Mouse (Mus musculus): ENCODE measurements around the gene Tcf20. TPM values are rescaled to one million over a fixed set of nuclear protein-coding genes. Genes with fewer than 3 reads are reported as not detected.

Gene Tcf20
- total RNA-seq, 2 experiments from 2014 or later, result 231 to 245 TPM

DNA sequence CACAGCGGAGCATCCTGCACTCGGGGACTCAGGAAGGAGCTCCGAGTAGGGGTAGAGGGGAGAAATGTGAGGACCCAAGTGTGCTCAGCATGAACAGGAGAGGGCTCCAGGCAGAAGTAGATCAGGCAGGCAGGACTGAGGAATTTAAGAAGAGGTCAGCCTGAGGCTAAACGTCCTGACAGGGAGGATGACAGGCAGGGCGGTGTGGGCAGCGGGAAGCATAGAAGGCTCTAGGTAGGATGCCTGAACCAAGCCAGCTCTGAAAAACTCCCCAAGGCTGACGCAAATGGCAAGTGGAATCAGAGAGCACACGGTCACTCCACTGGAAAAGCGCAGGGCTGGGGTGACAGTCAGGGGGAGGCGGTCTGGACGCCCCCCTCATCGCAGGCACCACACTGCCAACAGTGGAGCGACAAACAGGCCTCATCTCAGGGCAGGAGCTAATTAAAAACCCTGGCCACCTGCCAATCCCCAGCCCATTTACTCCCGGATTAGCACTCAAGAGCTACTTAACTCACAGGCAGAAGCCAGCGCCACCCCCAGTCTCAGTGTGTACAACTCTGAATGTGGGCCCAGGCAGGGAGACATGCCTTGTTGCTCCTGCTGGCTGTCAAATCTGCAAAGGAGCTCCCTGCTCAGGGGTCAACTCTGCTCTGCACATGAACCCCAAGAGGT, 23.5 kb upstream of the Tcf20 start:
- Histone ChIP-seq H3K27ac (no peak overlapping the region), H3K4me3 (no peak overlapping the region)
- DNase-seq (ENCODE audit: extremely low spot score in 1 of 2, low spot score in 2 of 2), result peak; percentile 74 to 79
- intact Hi-C loops (cut with DNase I), result no loop called here
- TF ChIP-seq CTCF (IDR thresholded peaks at IDR 0.05), result peak; percentile 7; the same call in 1 of the 2 replicates

DNA sequence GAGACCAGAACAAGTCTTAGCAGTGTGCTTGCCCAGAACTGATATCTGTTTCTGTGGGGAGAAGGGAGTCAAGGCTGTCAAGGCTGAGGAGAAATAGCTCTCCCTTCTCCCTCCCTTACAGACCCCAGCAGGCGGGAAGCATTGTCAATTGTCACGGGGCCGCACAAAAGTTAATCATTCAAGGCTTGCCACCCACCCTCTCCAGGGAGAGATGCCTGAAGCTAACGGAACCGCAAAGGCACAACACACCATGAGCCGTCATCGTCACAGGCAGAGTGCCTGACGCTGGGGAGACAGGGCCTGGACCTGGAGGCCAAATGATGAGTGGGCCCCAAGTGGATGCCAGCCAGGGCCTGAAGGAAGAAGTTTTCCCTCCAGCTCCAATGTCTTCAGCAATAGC, 22.8 kb upstream of the Tcf20 start:
- H3K27ac ChIP-seq, result no peak overlapping the region
- DNase-seq (ENCODE audit: extremely low spot score in 1 of 2, low spot score in 2 of 2), result no peak
- no peak for TF ChIP-seq CTCF (IDR thresholded peaks at IDR 0.05)
- intact Hi-C loops (cut with DNase I), result no loop called here
- no peak overlapping the region for H3K4me3 ChIP-seq

DNA sequence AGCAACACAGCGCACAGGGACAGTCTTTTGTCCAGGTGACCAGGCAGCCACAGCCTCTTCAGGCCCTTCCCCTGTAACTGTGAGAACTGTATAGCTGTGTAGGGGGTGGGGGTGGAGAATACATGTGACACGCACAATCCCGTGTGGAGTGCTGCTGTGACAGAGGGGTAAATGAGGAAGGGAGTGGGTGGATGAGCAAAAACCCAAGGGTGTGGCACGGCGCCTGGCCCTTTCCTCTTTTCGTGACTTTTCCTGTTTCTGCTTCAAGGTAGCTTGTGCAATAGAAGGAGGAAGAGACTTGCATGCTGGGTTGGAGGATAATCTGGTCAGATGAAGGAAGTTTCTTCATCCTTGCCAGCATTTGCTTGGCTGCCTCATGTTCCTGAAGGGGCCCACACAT, 21.9 kb upstream of the Tcf20 start:
- DNase-seq (ENCODE audit: extremely low spot score in 1 of 2, low spot score in 2 of 2), result no peak
- H3K4me3 ChIP-seq, result no peak overlapping the region
- intact Hi-C loops (cut with DNase I), result no loop called here
- no peak overlapping the region for H3K27ac ChIP-seq
- no peak for TF ChIP-seq CTCF (IDR thresholded peaks at IDR 0.05)

DNA sequence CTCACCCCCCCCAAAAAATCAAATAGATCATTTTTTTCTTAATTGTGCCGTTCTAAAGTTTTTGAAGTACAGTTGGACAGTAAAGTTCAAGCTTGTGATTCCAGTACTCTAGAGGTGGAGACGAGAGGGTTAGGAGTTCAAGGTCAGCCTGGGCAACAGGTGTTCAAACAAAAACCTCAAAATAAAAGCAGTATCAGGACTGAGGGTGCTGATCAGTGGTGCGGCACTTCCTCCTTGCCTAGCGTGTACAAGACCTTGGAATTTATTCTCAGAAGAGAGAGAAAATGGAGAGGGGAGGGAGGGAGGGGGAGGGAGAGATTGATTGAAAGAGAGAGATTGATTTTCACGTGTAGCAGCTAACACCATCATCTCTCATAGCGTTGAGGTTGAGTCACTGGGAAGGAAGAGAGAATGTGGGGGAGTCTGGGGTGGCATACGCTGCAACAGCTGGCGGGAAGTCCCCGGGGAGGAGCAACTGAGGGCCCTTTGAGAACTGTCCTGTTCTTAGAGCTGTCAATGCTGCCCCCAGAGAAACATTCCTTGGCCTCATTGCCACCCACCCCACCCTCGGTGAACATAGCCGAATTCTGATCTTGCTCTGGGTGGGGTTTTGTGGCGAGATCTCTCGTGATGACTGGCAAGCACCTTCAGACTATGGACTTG, 21.2 kb upstream of the Tcf20 start:
- Histone ChIP-seq H3K27ac (no peak overlapping the region), H3K4me3 (no peak overlapping the region)
- DNase-seq (ENCODE audit: extremely low spot score in 1 of 2, low spot score in 2 of 2), result no peak
- intact Hi-C loops (cut with DNase I), result no loop called here
- no peak for TF ChIP-seq CTCF (IDR thresholded peaks at IDR 0.05)

DNA sequence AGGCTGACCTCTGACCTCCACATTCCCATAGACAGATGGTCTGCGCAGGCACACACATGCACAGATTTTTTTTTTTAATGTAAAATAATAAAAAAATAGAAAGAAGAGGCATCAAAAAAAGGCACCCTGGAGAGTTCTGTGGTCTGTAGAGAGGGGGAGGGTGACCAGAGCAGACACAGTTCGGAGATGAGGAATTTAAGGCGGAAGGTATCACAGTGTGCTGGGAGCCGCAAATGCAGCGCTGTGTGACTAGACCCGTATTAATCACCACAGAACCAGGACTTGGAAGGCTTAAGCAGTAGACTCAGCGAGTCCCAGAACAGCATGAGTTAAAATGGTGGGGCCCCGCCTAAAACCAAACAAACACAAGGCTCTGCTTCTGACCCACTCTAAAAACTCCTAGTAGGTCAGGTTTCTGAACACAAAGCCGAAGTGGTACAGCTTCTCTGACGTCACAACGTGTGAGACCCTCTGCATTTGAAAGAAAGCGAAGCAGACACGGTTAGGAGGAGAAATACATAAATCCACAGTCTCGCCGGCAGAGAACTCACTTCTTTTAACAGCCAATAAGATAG, 19.8 kb upstream of the Tcf20 start:
- H3K4me3 ChIP-seq, result no peak overlapping the region
- intact Hi-C loops (cut with DNase I), result no loop called here
- TF ChIP-seq CTCF (IDR thresholded peaks at IDR 0.05), result no peak
- no peak for DNase-seq (ENCODE audit: extremely low spot score in 1 of 2, low spot score in 2 of 2)
- H3K27ac ChIP-seq, result no peak overlapping the region

DNA sequence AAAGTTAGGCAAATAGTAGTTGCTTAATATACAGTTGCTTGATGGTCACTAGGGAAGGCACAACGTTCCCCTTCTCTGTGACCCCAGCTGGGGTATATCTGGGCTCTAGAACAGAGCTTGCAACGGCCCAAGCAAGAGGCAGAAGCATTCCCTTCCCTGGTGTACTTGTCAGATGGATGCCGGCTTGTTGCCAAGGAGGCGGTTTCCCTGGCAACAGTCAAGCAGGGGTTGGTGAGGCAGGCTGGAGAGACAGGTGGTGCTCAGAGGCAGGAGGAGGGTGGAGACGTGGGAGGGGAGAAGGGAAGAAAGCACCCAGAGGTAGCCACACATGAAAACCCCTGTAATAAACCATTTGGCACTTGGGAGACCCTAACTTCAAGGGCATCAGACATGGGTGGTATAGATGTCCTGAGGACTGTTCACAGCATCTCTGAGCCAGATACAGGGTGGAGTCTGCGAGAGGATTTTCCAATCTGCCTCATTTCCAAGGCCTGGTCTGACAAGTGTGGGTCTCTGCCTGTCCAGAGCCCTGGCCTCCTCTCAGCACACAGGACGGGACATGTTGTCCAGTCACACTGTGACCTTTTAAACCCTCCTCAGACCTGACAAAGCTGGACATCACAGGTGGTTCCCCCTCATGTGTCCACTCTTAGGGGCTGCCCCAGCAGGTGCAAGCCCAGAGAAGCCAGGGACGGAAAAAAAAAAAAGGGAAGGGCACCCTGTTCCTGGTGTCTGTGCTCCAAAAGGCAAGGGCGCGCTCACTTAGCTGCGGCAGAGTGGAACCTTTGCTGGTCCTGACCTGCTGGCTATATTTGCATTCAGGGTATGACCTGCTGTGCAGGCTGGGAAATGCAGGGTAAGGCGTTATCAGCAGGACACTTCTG, 15.2 kb upstream of the Tcf20 start:
- intact Hi-C loops (cut with DNase I), result no loop called here
- peak; percentile 87 to 90 for DNase-seq (ENCODE audit: extremely low spot score in 1 of 2, low spot score in 2 of 2)
- TF ChIP-seq CTCF (IDR thresholded peaks at IDR 0.05), result no peak
- Histone ChIP-seq H3K4me3 (no peak overlapping the region), H3K27ac (peak overlapping the region; percentile 70)

DNA sequence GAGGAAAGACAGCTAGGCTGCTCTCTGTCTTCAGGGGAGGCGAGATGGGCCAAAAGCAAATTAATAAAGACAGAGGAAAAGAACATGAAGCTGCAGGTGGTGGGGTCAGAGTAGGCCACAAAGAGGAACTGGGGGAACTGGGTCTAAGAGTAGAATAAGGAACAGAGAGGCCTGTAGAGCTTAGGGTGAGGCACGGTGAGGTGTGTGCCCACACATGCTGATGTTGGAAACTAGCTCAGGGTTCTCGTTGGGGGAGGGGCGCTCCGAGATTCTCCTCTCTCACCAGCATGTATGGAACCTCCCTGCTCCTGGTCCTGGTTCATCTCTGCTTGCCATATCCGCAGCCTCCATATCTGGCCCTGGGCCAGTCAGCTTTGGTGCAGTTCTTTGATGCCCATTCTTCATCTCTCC, 11.1 kb upstream of the Tcf20 start:
- DNase-seq (ENCODE audit: extremely low spot score in 1 of 2, low spot score in 2 of 2), result no peak
- H3K27ac ChIP-seq, result no peak overlapping the region
- intact Hi-C loops (cut with DNase I), result no loop called here
- no peak overlapping the region for H3K4me3 ChIP-seq
- TF ChIP-seq CTCF (IDR thresholded peaks at IDR 0.05), result no peak

DNA sequence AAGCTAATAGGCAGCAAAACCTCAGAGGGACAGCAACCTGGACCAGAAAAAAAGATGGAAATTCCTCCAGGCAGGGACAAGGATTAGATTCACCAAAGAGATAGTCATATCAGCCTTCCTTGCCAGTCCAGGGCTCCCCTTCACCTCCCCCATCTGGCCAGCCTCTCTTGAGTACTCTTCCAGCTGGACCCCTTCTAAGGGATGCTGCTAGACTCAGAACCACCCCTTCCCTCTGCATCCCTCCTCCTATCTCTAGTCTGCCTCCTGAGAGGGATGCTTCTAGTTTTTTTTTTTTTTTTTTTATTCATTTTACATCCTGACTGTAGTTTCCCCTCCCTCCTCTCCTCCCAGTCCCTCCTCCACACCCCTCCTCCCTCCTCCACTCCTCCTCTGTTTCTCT, 8.8 kb upstream of the Tcf20 start:
- no peak for DNase-seq (ENCODE audit: extremely low spot score in 1 of 2, low spot score in 2 of 2)
- TF ChIP-seq CTCF (IDR thresholded peaks at IDR 0.05), result no peak
- intact Hi-C loops (cut with DNase I), result no loop called here
- Histone ChIP-seq H3K27ac (no peak overlapping the region; the same call in 1 of the 2 replicates), H3K4me3 (no peak overlapping the region)

DNA sequence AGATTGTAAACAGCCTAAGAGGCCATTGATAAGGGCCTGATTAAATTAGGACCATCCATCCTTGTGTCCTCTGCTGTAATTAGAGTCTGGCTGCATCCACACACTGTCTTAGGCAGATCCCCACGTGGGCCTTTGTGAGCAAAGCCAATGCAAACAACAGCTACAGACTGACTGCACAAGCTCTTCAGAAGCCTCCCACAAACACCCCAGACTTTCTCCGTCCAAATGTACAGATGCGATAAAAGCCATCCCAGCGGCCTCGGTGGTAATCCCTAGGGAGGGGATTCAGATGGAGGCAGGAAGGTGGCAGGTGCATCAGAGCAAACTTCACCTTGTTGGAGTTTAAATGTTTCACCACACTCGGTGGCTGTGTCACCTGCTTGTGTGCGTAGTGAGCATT, 7.6 kb upstream of the Tcf20 start:
- no peak for DNase-seq (ENCODE audit: extremely low spot score in 1 of 2, low spot score in 2 of 2)
- H3K27ac ChIP-seq, result peak overlapping the region; percentile 20; the same call in 1 of the 2 replicates
- intact Hi-C loops (cut with DNase I), result no loop called here
- no peak overlapping the region for H3K4me3 ChIP-seq
- no peak for TF ChIP-seq CTCF (IDR thresholded peaks at IDR 0.05)

DNA sequence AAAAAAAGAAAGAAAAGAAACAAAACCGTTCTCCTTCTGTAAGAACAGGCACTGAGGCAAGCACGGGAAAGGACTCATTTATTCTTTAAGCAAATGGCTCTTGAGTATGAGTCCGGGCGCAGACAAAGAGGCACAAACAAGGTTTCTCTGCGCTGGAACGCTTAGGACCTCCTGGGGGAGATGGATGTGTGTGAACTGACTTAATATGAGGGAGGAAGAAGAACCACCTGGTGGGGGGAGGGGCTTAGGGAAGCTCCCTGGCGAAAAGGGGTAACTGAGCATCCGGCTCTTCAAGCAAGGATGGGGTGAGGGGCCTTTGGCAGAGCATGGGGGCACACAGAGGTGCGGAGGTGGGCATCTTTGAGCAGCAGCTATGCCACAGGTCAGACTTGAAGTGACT, 5.2 kb upstream of the Tcf20 start:
- no peak overlapping the region for H3K27ac ChIP-seq
- no peak for TF ChIP-seq CTCF (IDR thresholded peaks at IDR 0.05)
- no peak overlapping the region for H3K4me3 ChIP-seq
- intact Hi-C loops (cut with DNase I), result no loop called here
- no peak for DNase-seq (ENCODE audit: extremely low spot score in 1 of 2, low spot score in 2 of 2)

DNA sequence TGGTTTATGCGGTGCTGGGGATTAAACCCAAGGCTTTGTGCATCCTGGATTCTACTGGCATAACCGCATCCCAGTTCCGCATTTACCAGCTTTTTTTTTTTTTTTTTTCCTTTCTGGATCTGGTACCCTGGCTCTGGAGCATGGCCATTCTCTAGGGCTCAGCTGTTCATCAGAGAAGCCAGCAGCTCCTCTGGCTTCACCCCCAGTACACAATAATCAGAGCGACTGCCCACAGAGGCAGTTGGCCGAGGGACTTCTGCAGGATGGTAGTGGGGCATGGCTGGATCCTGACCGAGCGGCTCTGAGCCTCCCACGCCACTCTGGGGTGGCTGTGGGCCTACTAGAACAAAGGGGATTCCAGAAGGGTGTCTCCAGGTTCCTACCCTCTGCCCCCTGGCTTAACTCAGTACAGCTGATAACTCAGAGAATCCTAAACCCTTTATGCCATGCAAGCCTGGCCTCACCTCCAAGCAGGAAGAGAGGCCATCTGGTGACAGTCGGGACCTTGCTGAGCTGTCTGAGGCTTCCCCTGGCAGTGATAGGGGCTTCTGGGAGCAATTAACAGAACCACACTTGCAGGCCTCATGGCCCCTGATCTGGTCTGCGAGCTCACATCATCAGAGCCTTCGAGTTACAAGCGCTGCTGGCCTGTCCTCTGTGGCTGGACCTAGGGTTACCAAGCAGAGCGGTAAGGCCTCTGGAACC, 4.6 kb upstream of the Tcf20 start:
- no peak for DNase-seq (ENCODE audit: extremely low spot score in 1 of 2, low spot score in 2 of 2)
- no peak for TF ChIP-seq CTCF (IDR thresholded peaks at IDR 0.05)
- no peak overlapping the region for H3K4me3 ChIP-seq
- intact Hi-C loops (cut with DNase I), result no loop called here
- no peak overlapping the region for H3K27ac ChIP-seq

Measured in left cerebral cortex, adult 2 months (tissue).